Mouse (Mus musculus) myocyte (in vitro differentiated cells): ENCODE measurements at regions not wholly inside any gene's neighbourhood (a gene's known extent, or its start where the extent isn't known, plus 50 kb on each side); places are given as distances from the start of the nearest gene placed in this dataset.

ENCODE experiments used
- H3K27me3 ChIP-seq: one replicate; pipeline ENCODE4 v1.6.1; 2011; ENCODE audit not compliant: control insufficient read depth, insufficient read depth, insufficient read length
- H3K36me3 ChIP-seq: one replicate; pipeline ENCODE4 v1.6.1; 2011; ENCODE audit not compliant: control insufficient read depth, insufficient read depth
- H3K4me2 ChIP-seq: one replicate; pipeline ENCODE4 v1.6.1; 2011; ENCODE audit warnings: low read depth, control low read depth
- H3K4me3 ChIP-seq: one replicate; pipeline ENCODE4 v1.5.1; 2011; ENCODE audit warnings: mild to moderate bottlenecking, control low read depth, moderate library complexity
- H3K79me2 ChIP-seq: one replicate; pipeline ENCODE4 v1.6.1; 2011; ENCODE audit not compliant: control insufficient read depth, insufficient read depth
- H3ac ChIP-seq: one replicate; pipeline ENCODE4 v1.6.1; 2011; ENCODE audit not compliant: control insufficient read depth, insufficient read length
- CEBPB ChIP-seq: IDR thresholded peaks from 2 replicates; pipeline ENCODE4 v1.6.1; 2011; ENCODE audit warnings: mild to moderate bottlenecking, moderate library complexity; ENCODE audit not compliant: poor library complexity, insufficient read depth, severe bottlenecking
- E2F4 ChIP-seq: IDR thresholded peaks from one replicate; pipeline ENCODE4 v1.6.1; 2011; ENCODE audit warnings: mild to moderate bottlenecking, control low read depth, moderate library complexity; ENCODE audit not compliant: insufficient read depth
- MAX ChIP-seq: IDR thresholded peaks from one replicate; pipeline ENCODE4 v1.6.1; 2011; ENCODE audit warnings: low read depth, mild to moderate bottlenecking, control low read depth
- MYOD1 ChIP-seq, 3 experiments: IDR thresholded peaks; one replicate each; pipeline ENCODE4 v1.6.1; 2011; ENCODE audit warnings: control low read depth in 2 of 3, low read depth in 2 of 3, mild to moderate bottlenecking in 2 of 3, moderate library complexity in 1 of 3; ENCODE audit not compliant: insufficient read length in 2 of 3, control insufficient read depth in 1 of 3
- MYOG ChIP-seq, 3 experiments: IDR thresholded peaks; one replicate each; pipeline ENCODE4 v1.6.1; 2011; ENCODE audit warnings: control low read depth in 2 of 3, low read depth in 2 of 3, mild to moderate bottlenecking in 2 of 3; ENCODE audit not compliant: insufficient read length in 2 of 3, control insufficient read depth in 1 of 3, insufficient read depth in 1 of 3
- POLR2A ChIP-seq: IDR thresholded peaks from one replicate; pipeline ENCODE4 v1.6.1; 2011; ENCODE audit warnings: low read depth, mild to moderate bottlenecking, control low read depth, moderate library complexity; ENCODE audit not compliant: insufficient read length
- POLR2AphosphoS2 ChIP-seq: IDR thresholded peaks from one replicate; pipeline ENCODE4 v1.6.1; 2011; ENCODE audit warnings: low read depth, control low read depth; ENCODE audit not compliant: insufficient read length
- REST ChIP-seq: IDR thresholded peaks from one replicate; pipeline ENCODE4 v1.6.1; 2011; ENCODE audit warnings: mild to moderate bottlenecking, control low read depth, moderate library complexity; ENCODE audit not compliant: insufficient read depth, insufficient read length
- SRF ChIP-seq: IDR thresholded peaks from one replicate; pipeline ENCODE4 v1.6.1; 2011; ENCODE audit warnings: low read depth; ENCODE audit not compliant: control insufficient read depth, insufficient read length
- TCF12 ChIP-seq: IDR thresholded peaks from one replicate; pipeline ENCODE4 v1.6.1; 2011; ENCODE audit warnings: mild to moderate bottlenecking, control low read depth; ENCODE audit not compliant: poor library complexity, insufficient read depth, severe bottlenecking
- TCF3 ChIP-seq: IDR thresholded peaks from one replicate; pipeline ENCODE4 v1.6.1; 2011; ENCODE audit warnings: low read depth, control low read depth; ENCODE audit not compliant: insufficient read length
- USF1 ChIP-seq: IDR thresholded peaks from one replicate; pipeline ENCODE4 v1.6.1; 2011; ENCODE audit warnings: low read depth, mild to moderate bottlenecking, control low read depth, moderate library complexity

GRCm38 (mm10) chr9:87844453-87844852 is 113.4 kb upstream of the Tbx18 start:
- Histone ChIP-seq H3K79me2 (no peaks in the 10 kb centered on the region), H3K36me3 (no peaks in the 10 kb centered on the region), H3K4me2 (no peak overlapping the region), H3K4me3 (no peak overlapping the region), H3ac (no peak overlapping the region), H3K27me3 (no peaks in the 10 kb centered on the region)
- TF ChIP-seq MYOG (IDR thresholded peaks at IDR 0.05; ENCODE audit: control insufficient read depth in 1 of 3, insufficient read depth in 1 of 3, insufficient read length in 2 of 3, low read depth in 2 of 3) (no peak), E2F4 (no peak), SRF (no peak), USF1 (no peak), POLR2A (no peak), POLR2AphosphoS2 (no peak), CEBPB (no peak), REST (no peak)

- no peak overlapping the region for H3K4me3 ChIP-seq
- no peak for TF ChIP-seq REST
- no peak for TF ChIP-seq POLR2A
- no peak for TF ChIP-seq MAX
- no peak for TF ChIP-seq E2F4
- TF ChIP-seq SRF, result no peak
- TF ChIP-seq POLR2AphosphoS2, result no peak
- no peak for TF ChIP-seq MYOG (IDR thresholded peaks at IDR 0.05; ENCODE audit: control insufficient read depth in 1 of 3, insufficient read depth in 1 of 3, insufficient read length in 2 of 3, low read depth in 2 of 3)
- no peaks in the 10 kb centered on the region for H3K79me2 ChIP-seq
- H3K4me2 ChIP-seq, result no peak overlapping the region
- H3ac ChIP-seq, result no peak overlapping the region
- no peaks in the 10 kb centered on the region for H3K36me3 ChIP-seq
- H3K27me3 ChIP-seq, result no peaks in the 10 kb centered on the region
Measured at GRCm38 (mm10) chr9:87848882-87849281, 117.8 kb upstream of the Tbx18 start.

GRCm38 (mm10) chr9:87850133-87850532 is 119.1 kb upstream of the Tbx18 start:
- no peak overlapping the region for H3ac ChIP-seq
- TF ChIP-seq USF1, result no peak
- peak; percentile 97 for TF ChIP-seq CEBPB
- H3K79me2 ChIP-seq, result no peaks in the 10 kb centered on the region
- no peaks in the 10 kb centered on the region for H3K36me3 ChIP-seq
- H3K4me3 ChIP-seq, result no peak overlapping the region
- H3K4me2 ChIP-seq, result no peak overlapping the region
- H3K27me3 ChIP-seq, result no peaks in the 10 kb centered on the region

- Histone ChIP-seq H3ac (no peak overlapping the region), H3K27me3 (no peaks in the 10 kb centered on the region), H3K79me2 (no peaks in the 10 kb centered on the region), H3K36me3 (no peaks in the 10 kb centered on the region), H3K4me2 (no peak overlapping the region), H3K4me3 (no peak overlapping the region)
- TF ChIP-seq POLR2AphosphoS2 (no peak), USF1 (no peak), E2F4 (no peak), MAX (no peak), REST (no peak), MYOD1 (IDR thresholded peaks at IDR 0.05; ENCODE audit: control insufficient read depth in 1 of 3, insufficient read length in 2 of 3, low read depth in 2 of 3) (no peak), TCF12 (no peak), CEBPB (no peak), SRF (no peak), MYOG (IDR thresholded peaks at IDR 0.05; ENCODE audit: control insufficient read depth in 1 of 3, insufficient read depth in 1 of 3, insufficient read length in 2 of 3, low read depth in 2 of 3) (no peak), POLR2A (no peak), TCF3 (no peak)
Measured at GRCm38 (mm10) chr9:87861588-87861987, 130.5 kb upstream of the Tbx18 start.

GRCm38 (mm10) chr9:87865236-87865635 is 134.2 kb upstream of the Tbx18 start:
- Histone ChIP-seq H3K79me2 (no peaks in the 10 kb centered on the region), H3K4me3 (no peak overlapping the region), H3K27me3 (no peaks in the 10 kb centered on the region), H3K36me3 (no peaks in the 10 kb centered on the region), H3ac (no peak overlapping the region), H3K4me2 (no peak overlapping the region)
- no peak for TF ChIP-seq E2F4
- no peak for TF ChIP-seq TCF3
- no peak for TF ChIP-seq USF1
- no peak for TF ChIP-seq TCF12
- no peak for TF ChIP-seq REST
- no peak for TF ChIP-seq POLR2A
- no peak for TF ChIP-seq MYOD1 (IDR thresholded peaks at IDR 0.05; ENCODE audit: control insufficient read depth in 1 of 3, insufficient read length in 2 of 3, low read depth in 2 of 3)
- TF ChIP-seq POLR2AphosphoS2, result no peak
- TF ChIP-seq MAX, result no peak
- TF ChIP-seq MYOG (IDR thresholded peaks at IDR 0.05; ENCODE audit: control insufficient read depth in 1 of 3, insufficient read depth in 1 of 3, insufficient read length in 2 of 3, low read depth in 2 of 3), result no peak
- TF ChIP-seq SRF, result no peak
- TF ChIP-seq CEBPB, result no peak
